Comparison of ENCODE assay signal across 20 mouse cellular contexts in the genomic region with DNA sequence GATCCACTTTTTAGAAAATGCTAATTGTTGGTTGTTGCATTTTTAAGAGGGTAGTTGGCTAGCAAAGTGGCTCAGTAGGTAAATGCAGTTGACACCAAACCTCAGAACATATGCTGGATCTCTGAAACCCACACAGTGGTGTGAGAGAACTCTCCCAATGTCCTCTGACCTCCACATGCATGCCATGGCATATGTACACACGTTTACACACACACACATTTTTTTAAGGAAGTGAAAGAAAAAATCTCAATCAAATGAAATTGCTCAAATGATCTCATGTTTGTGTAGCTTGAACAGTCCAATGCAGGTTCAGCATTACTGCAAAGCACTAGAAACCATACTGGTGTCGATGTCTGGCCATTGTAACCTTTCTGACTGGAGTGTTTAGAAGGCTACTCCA.
"Had no signal": no experiment of that assay in that cellular context is flagged by ENCODE, and none has a peak within 500 bp of the region (broad histone marks: within the 10 kb centered on the region; RNA-seq: fewer than 3 reads in every experiment).

No protein-coding gene starts in this region.

- H3K27me3 ChIP-seq: limb, embryonic 12.5 days; limb, embryonic 15.5 days; stomach, embryonic 15.5 days had no signal

- H3K9me3 ChIP-seq: limb, embryonic 12.5 days; limb, embryonic 15.5 days; stomach, embryonic 15.5 days had no signal

- H3K9ac ChIP-seq: limb, embryonic 12.5 days; limb, embryonic 15.5 days; liver, embryonic 14.5 days; liver, postnatal 0 days; lung, embryonic 14.5 days; stomach, embryonic 15.5 days had no signal

- H3K4me3 ChIP-seq: left cerebral cortex, adult 2 months; limb, embryonic 12.5 days; limb, embryonic 15.5 days; stomach, embryonic 15.5 days had no signal

- DNase-seq: kidney, adult 2 months; kidney, postnatal 25 days; layer of hippocampus, postnatal 36 days; liver, postnatal 0 days; lung, embryonic 14.5 days; midbrain, embryonic 14.5 days; right cerebral cortex, adult 18-20 months; right cerebral cortex, postnatal 14 days; right cerebral cortex, postnatal 4 days; thymus, postnatal 36 days had no signal

- ATAC-seq: liver, postnatal 0 days; lung, postnatal 0 days had no signal

- H3K36me3 ChIP-seq: limb, embryonic 12.5 days; limb, embryonic 15.5 days; stomach, embryonic 15.5 days had no signal

- H3K27ac ChIP-seq: kidney, postnatal 0 days; left cerebral cortex, adult 2 months; limb, embryonic 12.5 days; limb, embryonic 15.5 days; liver, embryonic 14.5 days; macrophage; stomach, embryonic 15.5 days had no signal

- H3K4me2 ChIP-seq: limb, embryonic 12.5 days; limb, embryonic 15.5 days; liver, embryonic 11.5 days; lung, embryonic 14.5 days; midbrain, embryonic 11.5 days; stomach, embryonic 15.5 days had no signal

- H3K4me1 ChIP-seq: stomach, embryonic 15.5 days had no signal
